Mouse (Mus musculus): ENCODE measurements around the gene Serinc5. TPM values are rescaled to one million over a fixed set of nuclear protein-coding genes. Genes with fewer than 3 reads are reported as not detected.
"Not testable (repeated sequence)": the region's sequence is repeated elsewhere in the genome, so short reads cannot be mapped to it uniquely, and the experiment has no call there.

Serinc5 gene
- total RNA-seq (2015; ENCODE audit: low replicate concordance) = 33.5 and 56.6 TPM in 2 replicates
- 44.0 and 54.7 TPM in 2 replicates for total RNA-seq (2017; ENCODE audit: low replicate concordance)

DNA sequence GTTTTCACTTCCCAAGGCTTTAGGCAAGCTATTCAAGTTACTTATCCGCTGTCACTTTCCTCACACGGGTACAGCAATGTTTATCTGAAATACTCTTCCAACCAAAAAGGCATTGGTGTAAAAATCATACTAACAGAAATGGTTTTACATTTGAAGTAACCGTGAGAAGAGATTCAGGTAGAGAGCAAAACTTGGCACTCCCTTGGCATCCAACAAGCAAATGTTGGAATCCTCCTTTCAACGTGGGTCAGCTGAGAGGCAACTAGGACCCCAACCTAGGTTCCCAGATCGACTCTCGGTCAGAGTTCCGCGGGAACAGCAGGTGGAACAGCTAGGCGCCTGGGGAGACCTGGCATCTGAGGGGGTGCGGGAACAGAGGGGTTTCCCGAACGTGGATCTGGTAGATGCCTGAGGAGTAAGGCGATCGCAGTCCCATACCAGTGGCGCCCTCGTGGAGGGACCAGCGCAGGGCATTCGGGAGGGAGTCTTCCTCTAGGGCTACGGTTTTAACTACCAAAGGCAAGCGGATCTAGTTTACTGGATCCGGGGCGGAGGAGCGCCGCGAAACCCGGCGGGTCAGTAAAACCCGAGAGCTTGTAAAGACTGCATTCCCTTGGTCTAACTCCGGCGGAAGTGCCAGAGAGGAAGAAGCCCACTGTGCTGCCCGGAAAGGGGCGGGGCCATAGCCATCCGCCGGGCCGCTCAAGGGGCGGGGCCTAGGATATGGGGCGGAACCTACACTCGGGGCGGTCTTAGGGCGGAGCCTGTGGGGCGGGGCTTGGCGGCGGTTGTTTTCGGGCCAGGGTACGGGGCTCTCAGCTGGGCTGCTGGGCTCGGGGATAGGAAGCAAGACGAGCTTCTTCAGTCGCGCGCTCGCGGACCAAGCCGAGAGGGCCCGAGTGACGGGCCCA lies at the start of gene Serinc5:
Serinc5 (plus strand) TSS at position 781 of the 911 bp plus-strand sequence.
- peak; percentile 88 for ATAC-seq (replicated peaks; ENCODE audit: low FRiP score, poor library complexity, severe bottlenecking)

GRCm38 (mm10) chr13:92576072-92576471 lies 34.8 kb upstream of the Serinc5 start, which contains the start of gene Spz1:
Spz1 (minus strand) TSS chr13:92576172.
- no peak for ATAC-seq (replicated peaks; ENCODE audit: low FRiP score, poor library complexity, severe bottlenecking)

- no peak for ATAC-seq (replicated peaks; ENCODE audit: low FRiP score, poor library complexity, severe bottlenecking)
These were observed 34.2 kb upstream of the Serinc5 start for GRCm38 (mm10) chr13:92576688-92577087.

- ATAC-seq (replicated peaks; ENCODE audit: low FRiP score, poor library complexity, severe bottlenecking) = no peak
These were observed 32.7 kb upstream of the Serinc5 start for GRCm38 (mm10) chr13:92578210-92578609.

- ATAC-seq (replicated peaks; ENCODE audit: low FRiP score, poor library complexity, severe bottlenecking) = peak; percentile 76
These were observed 30.5 kb upstream of the Serinc5 start for GRCm38 (mm10) chr13:92580220-92581043.

DNA sequence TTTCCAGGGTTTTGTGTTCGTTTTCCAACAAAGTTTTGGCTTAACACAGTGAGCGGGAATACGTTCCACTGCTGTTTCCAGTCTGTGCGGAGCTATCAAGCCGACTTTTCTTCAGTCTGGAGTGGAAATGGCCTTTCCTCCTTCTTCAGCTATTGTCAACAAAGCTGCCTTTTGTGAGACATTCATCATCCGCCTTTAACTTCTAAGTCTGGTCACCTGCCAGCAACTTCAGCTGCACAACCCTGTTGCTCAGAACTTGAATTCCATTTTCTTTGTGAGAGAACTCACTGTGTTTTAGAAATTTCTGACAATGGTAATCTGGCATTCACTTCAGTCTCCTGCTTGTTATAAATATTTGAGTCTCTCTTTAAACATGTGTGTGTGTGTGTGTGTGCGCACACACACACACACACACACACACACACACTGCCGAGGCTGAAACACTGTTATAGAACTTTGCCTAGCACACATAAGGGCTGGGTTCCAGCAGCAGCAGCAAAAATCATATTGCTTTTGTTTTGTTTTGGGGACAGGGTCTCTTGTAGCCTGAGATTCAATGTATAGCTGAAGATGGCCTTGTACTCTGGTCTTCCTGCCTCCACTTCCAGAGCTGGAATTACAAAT lies 26.7 kb upstream of the Serinc5 start:
- ATAC-seq (replicated peaks; ENCODE audit: low FRiP score, poor library complexity, severe bottlenecking) = no peak

DNA sequence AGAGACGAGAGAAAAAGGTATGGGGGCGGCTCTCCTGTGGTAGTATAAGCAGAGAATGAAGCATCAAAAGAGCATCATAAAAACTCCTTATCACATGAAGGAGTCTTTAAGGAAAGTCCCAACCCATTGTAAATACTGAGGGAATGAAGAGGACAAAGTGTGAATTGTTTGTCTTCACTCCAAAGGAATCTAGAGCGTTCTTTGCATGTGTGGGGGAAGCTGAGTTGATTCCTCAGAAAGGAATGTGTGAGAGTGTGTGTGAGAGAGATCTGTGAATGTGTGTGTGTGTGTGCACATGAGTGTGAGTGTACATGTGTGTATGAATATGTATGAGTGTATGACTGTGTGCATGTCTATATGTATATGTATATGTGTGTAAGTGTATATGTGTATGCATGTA lies 22.2 kb upstream of the Serinc5 start:
- ATAC-seq (replicated peaks; ENCODE audit: low FRiP score, poor library complexity, severe bottlenecking) = no peak

GRCm38 (mm10) chr13:92589255-92589654 lies 21.6 kb upstream of the Serinc5 start:
- ATAC-seq (replicated peaks; ENCODE audit: low FRiP score, poor library complexity, severe bottlenecking) = no peak

GRCm38 (mm10) chr13:92591225-92591624 lies 19.7 kb upstream of the Serinc5 start:
- ATAC-seq (replicated peaks; ENCODE audit: low FRiP score, poor library complexity, severe bottlenecking) = no peak

GRCm38 (mm10) chr13:92592268-92592785 lies 18.6 kb upstream of the Serinc5 start:
- ATAC-seq (replicated peaks; ENCODE audit: low FRiP score, poor library complexity, severe bottlenecking) = no peak

DNA sequence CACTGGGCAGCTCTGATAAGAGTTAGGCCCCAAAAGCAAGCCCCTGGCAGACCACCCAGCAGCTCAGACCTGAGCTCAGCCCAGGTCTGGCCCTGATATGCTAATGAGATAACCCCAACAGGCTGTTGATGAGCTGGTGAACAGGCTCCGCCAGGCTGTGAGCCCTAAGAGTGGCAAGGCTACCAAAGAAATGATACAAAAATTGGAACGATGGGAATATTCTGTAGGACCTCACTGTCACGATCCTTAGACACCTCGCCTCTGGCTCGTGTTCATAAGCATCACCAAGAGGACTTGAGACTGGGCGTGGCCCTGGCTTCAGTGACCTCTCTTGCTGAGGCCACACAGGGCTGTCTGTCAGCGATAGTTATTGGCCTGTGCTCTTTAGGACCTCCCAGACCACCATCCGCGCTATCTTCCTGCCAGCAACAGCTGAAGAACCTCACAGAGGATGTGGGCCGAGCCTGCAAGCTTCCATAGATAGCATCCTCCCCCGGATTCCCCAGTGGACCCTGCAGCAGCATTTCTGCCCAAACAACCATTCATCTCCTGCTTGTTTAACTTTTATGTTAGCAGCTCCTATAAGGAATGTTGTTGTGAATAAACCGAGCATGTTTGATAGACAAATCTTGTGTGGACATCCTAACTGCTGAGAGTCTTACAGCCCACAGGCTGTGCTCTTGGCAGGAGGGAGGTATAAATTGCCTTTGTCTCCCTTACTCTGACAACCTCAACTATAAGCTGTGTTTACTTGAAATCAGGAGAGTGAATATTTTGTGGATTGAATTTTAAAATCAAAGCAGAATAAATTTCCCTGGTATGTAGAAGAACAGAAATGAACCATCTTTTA lies 17.9 kb upstream of the Serinc5 start:
- ATAC-seq (replicated peaks; ENCODE audit: low FRiP score, poor library complexity, severe bottlenecking) = peak; percentile 89

DNA sequence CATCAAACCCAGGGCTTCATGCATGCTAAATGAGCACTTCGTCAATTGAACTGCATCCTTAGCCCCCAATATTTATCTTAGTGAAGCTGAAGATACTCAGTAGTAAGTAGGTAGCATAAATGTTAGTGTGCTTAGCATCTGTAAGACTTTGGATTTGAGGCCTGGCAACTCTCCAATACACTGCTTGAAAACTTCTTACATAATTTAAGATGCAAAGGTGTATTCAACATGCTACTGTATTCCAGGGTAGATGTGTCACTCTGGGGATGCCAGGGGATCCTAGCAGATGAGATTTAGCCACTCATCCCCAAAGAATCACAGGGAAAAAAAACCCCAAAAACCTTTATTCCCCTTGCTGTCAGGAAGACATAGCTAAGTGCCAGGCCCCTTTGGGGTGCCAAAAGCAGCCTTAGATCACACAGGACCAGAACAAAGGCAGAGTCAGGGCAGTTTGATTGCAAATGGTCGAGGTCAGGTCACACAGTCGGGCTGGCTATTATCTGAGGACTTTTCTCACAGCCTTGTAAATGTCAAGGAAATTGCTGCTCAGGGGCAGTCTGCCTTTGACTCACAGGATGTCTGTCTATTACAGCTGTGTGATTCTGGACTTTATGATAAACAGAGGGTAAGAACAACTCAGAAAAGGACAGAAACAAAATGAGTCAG lies 17.0 kb upstream of the Serinc5 start:
- no peak for ATAC-seq (replicated peaks; ENCODE audit: low FRiP score, poor library complexity, severe bottlenecking)

DNA sequence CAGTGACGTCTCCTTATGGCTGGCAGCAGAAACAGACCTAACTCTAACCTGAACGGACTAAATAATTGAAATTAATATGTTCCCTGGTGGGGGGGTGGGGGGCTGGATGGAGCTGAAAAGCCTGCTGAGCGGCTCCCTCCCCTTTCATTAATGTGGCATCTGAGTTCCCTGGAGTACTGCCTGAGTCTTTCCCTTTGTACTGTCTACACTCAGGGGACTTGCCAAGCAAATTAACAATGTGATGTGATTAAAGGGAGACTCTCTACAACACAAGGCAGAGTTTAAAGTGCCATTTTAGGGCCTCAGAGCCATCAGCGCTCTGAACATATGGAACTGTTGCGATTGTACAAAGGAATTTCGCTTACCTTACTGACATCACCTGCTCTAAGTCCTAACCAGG lies 16.4 kb upstream of the Serinc5 start:
- ATAC-seq (replicated peaks; ENCODE audit: low FRiP score, poor library complexity, severe bottlenecking) = no peak

- no peak for ATAC-seq (replicated peaks; ENCODE audit: low FRiP score, poor library complexity, severe bottlenecking)
These were observed 16.0 kb upstream of the Serinc5 start for GRCm38 (mm10) chr13:92594907-92595306.

- ATAC-seq (replicated peaks; ENCODE audit: low FRiP score, poor library complexity, severe bottlenecking) = peak; percentile 58
These were observed 15.5 kb upstream of the Serinc5 start for GRCm38 (mm10) chr13:92595424-92595823.

GRCm38 (mm10) chr13:92605306-92605705 lies 5.6 kb upstream of the Serinc5 start:
- not testable (repeated sequence) for ATAC-seq (replicated peaks; ENCODE audit: low FRiP score, poor library complexity, severe bottlenecking)

DNA sequence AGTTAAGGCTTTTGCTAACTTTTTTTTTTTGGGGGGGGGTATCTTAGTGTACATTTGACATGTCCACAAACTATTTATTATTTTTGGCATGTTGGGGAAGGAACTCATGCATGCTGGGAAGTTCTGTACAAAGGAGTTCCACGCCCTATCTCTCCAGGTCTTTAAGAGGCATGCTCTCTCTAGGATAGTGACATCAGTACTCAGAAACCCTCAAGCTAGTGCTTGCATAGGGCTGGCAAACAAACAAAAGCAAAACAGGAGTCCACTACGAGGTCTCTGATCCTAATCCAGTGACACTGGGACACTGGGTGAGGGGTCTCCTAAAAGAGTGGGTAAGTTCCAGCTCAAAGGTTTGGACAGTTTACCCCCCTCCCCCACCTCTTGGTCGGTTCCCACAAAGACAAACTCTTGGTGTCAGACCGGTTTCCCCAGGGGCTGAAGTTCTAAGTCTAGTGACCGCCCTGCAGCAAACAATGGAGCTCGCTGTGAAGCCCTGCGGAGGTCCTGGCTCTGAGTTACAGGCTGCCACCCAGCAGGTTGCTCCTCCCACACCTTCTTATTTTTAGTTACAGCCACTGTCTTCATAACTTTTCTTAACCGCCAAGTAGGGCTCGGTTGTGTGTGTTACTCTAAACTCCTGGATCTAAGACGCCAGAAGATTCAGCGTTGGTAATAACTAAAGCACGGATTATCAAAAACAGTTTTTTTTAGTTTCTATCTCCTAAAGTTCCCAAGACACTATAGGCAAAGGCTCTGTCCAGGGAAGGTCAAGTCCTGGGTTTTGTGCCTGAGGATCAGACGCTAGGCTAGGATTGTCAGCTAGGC lies 1.2 kb upstream of the Serinc5 start:
- peak; percentile 59 for ATAC-seq (replicated peaks; ENCODE audit: low FRiP score, poor library complexity, severe bottlenecking)

All from erythroid progenitor cell, adult 5-6 weeks (primary cell).